Mouse (Mus musculus) midbrain, postnatal 0 days (tissue): ENCODE data around the gene Tmem253. TPM values are rescaled to one million over a fixed set of nuclear protein-coding genes. Genes with fewer than 3 reads are reported as not detected.

Experiments used
- ATAC-seq: fragments of 200-750 bp; cut with Nextera tagmentation; 2 replicates; pipeline ENCODE4 v1.8.0; 2017; ENCODE audit warnings: moderate number of reproducible peaks, mild to moderate bottlenecking, moderate TSS enrichment, moderate library complexity; ENCODE audit not compliant: low FRiP score
- DNase-seq: peaks from one replicate; pipeline ENCODE4 v3.0.0-alpha.2; 2015; ENCODE audit warnings: low spot score
- H3K27ac ChIP-seq: fragments of 300-500 bp; sonication (generic); 2 replicates; pipeline ENCODE4 v1.5.1; 2014; ENCODE audit warnings: low read depth, mild to moderate bottlenecking, low read length, mixed read lengths
- H3K27me3 ChIP-seq: fragments of 300-500 bp; sonication (generic); 2 replicates; pipeline ENCODE4 v1.6.1; 2014; ENCODE audit warnings: low read length, control low read depth, mixed read lengths; ENCODE audit not compliant: insufficient read depth
- H3K36me3 ChIP-seq: fragments of 300-500 bp; sonication (generic); 2 replicates; pipeline ENCODE4 v1.6.1; 2014; ENCODE audit warnings: low read length, control low read depth, mixed read lengths; ENCODE audit not compliant: insufficient read depth
- H3K4me1 ChIP-seq: fragments of 300-500 bp; sonication (generic); 2 replicates; pipeline ENCODE4 v1.6.1; 2014; ENCODE audit warnings: mild to moderate bottlenecking, control low read depth, antibody characterized with exemption, low read length, mixed read lengths; ENCODE audit not compliant: insufficient read depth
- H3K4me2 ChIP-seq: fragments of 300-500 bp; sonication (generic); 2 replicates; pipeline ENCODE4 v1.6.1; 2014; ENCODE audit warnings: low read depth, mild to moderate bottlenecking, low read length, mixed read lengths; ENCODE audit not compliant: poor library complexity, severe bottlenecking
- H3K4me3 ChIP-seq: fragments of 300-500 bp; sonication (generic); 2 replicates; pipeline ENCODE4 v1.5.1; 2014; ENCODE audit warnings: low read depth, mild to moderate bottlenecking, low read length, moderate library complexity
- H3K9ac ChIP-seq: fragments of 300-500 bp; sonication (generic); replicated peaks from 2 replicates; pipeline ENCODE4 v1.6.1; 2014; ENCODE audit warnings: mild to moderate bottlenecking, low read length, moderate library complexity, mixed read lengths; ENCODE audit not compliant: poor library complexity, severe bottlenecking
- H3K9me3 ChIP-seq: fragments of 300-500 bp; sonication (generic); 2 replicates; pipeline ENCODE4 v1.6.1; 2016; ENCODE audit warnings: low read length, control low read depth
- CTCF ChIP-seq: IDR thresholded peaks from 2 replicates; pipeline ENCODE4 v1.5.1; 2016; ENCODE audit warnings: antibody characterized with exemption, mild to moderate bottlenecking
- WGBS: fragments of 180-500 bp; shearing (Covaris S2); extraction: QIAGEN DNeasy Blood & Tissue Kit; methylation state at CpG from one replicate; pipeline ENCODE4 v1.1.7; 2014; 5-methylcytosine and 5-hydroxymethylcytosine counted together
- polyA plus RNA-seq: library from polyadenylated mRNA; unstranded; fragments of >200 nt; fragmentation: Nextera tagmentation; extraction: Ambion mirVana; gene quantifications from 2 replicates; pipeline ENCODE4 v1.2.1, GENCODE M21; 2015
- total RNA-seq: library from RNA; depleted of rRNA; stranded (reverse); fragments of >200 nt; gene quantifications from 2 replicates; pipeline ENCODE4 v1.2.3, GENCODE M21; 2014

Gene Tmem253
- total and polyA plus RNA-seq, 2 experiments from 2014 or later, result 0.81 TPM; not detected in 1

GRCm38 (mm10) chr14:51989461-51989970 is 25.9 kb upstream of the Tmem253 start:
- Histone ChIP-seq H3K36me3 (peaks cover 40% of the 10 kb centered on the region), H3K4me3 (no peak overlapping the region), H3K27ac (no peak overlapping the region), H3K4me1 (no peaks in the 10 kb centered on the region; the same call in 1 of the 2 replicates), H3K9me3 (no peaks in the 10 kb centered on the region), H3K9ac (no peak overlapping the region), H3K4me2 (no peak overlapping the region), H3K27me3 (no peaks in the 10 kb centered on the region)
- ATAC-seq, result no peak
- no peak for DNase-seq
- 61% methylated on average over 12 of the region's 12 CpGs for WGBS
- no peak for TF ChIP-seq CTCF

- ATAC-seq (no peak), DNase-seq (no peak)
- Histone ChIP-seq H3K4me2 (no peak overlapping the region), H3K9me3 (no peaks in the 10 kb centered on the region), H3K9ac (no peak overlapping the region), H3K27me3 (no peaks in the 10 kb centered on the region), H3K27ac (no peak overlapping the region), H3K4me1 (no peaks in the 10 kb centered on the region), H3K4me3 (no peak overlapping the region), H3K36me3 (peaks cover 55% of the 10 kb centered on the region)
- 93% methylated on average over 4 of the region's 4 CpGs for WGBS
- no peak for TF ChIP-seq CTCF
Observed at GRCm38 (mm10) chr14:51994453-51994852, 21.0 kb upstream of the Tmem253 start.

- Histone ChIP-seq H3K9me3 (no peaks in the 10 kb centered on the region), H3K27me3 (no peaks in the 10 kb centered on the region), H3K4me2 (no peak overlapping the region), H3K27ac (no peak overlapping the region), H3K4me3 (no peak overlapping the region), H3K36me3 (peaks cover 55% of the 10 kb centered on the region), H3K4me1 (no peaks in the 10 kb centered on the region), H3K9ac (no peak overlapping the region)
- DNase-seq (no peak), ATAC-seq (no peak)
- WGBS, result 85% methylated on average over 12 of the region's 12 CpGs
- TF ChIP-seq CTCF, result no peak
Observed at GRCm38 (mm10) chr14:51995219-51995871, 20.1 kb upstream of the Tmem253 start.

- Histone ChIP-seq H3K9me3 (no peaks in the 10 kb centered on the region), H3K27ac (no peak overlapping the region), H3K27me3 (no peaks in the 10 kb centered on the region), H3K36me3 (peaks cover 52% of the 10 kb centered on the region), H3K4me3 (no peak overlapping the region), H3K4me1 (no peaks in the 10 kb centered on the region), H3K9ac (no peak overlapping the region), H3K4me2 (no peak overlapping the region)
- no peak for ATAC-seq
- peak; percentile 61 for TF ChIP-seq CTCF
- WGBS, result 83% methylated on average over 13 of the region's 13 CpGs
- no peak for DNase-seq
Observed at GRCm38 (mm10) chr14:51996231-51996841, 19.1 kb upstream of the Tmem253 start.

- no peak overlapping the region for H3K9ac ChIP-seq
- H3K9me3 ChIP-seq, result no peaks in the 10 kb centered on the region
- peak; percentile 63 for DNase-seq
- no peak for ATAC-seq
- H3K27ac ChIP-seq, result no peak overlapping the region
- H3K36me3 ChIP-seq, result peaks cover 49% of the 10 kb centered on the region
- H3K4me1 ChIP-seq, result no peaks in the 10 kb centered on the region
- no peak for TF ChIP-seq CTCF
- 52% methylated on average over 17 of the region's 17 CpGs for WGBS
- H3K27me3 ChIP-seq, result no peaks in the 10 kb centered on the region
- H3K4me3 ChIP-seq, result no peak overlapping the region
- no peak overlapping the region for H3K4me2 ChIP-seq
Observed at GRCm38 (mm10) chr14:51996866-51997265, 18.6 kb upstream of the Tmem253 start.

- DNase-seq (no peak), ATAC-seq (no peak)
- Histone ChIP-seq H3K27ac (no peak overlapping the region), H3K9me3 (no peaks in the 10 kb centered on the region), H3K4me2 (no peak overlapping the region), H3K36me3 (peaks cover 50% of the 10 kb centered on the region), H3K4me1 (no peaks in the 10 kb centered on the region), H3K27me3 (no peaks in the 10 kb centered on the region), H3K9ac (no peak overlapping the region), H3K4me3 (no peak overlapping the region)
- WGBS, result 89% methylated on average over 12 of the region's 14 CpGs
- TF ChIP-seq CTCF, result no peak
Observed at GRCm38 (mm10) chr14:51997483-51997882, 18.0 kb upstream of the Tmem253 start.
